Mouse (Mus musculus): Measurements from ENCODE around the gene Chst12. TPM values are rescaled to one million over a fixed set of nuclear protein-coding genes. Genes with fewer than 3 reads are reported as not detected.

Gene Chst12
- total and polyA plus RNA-seq, 2 experiments from 2014 or later: 11.5 to 22.4 TPM

DNA sequence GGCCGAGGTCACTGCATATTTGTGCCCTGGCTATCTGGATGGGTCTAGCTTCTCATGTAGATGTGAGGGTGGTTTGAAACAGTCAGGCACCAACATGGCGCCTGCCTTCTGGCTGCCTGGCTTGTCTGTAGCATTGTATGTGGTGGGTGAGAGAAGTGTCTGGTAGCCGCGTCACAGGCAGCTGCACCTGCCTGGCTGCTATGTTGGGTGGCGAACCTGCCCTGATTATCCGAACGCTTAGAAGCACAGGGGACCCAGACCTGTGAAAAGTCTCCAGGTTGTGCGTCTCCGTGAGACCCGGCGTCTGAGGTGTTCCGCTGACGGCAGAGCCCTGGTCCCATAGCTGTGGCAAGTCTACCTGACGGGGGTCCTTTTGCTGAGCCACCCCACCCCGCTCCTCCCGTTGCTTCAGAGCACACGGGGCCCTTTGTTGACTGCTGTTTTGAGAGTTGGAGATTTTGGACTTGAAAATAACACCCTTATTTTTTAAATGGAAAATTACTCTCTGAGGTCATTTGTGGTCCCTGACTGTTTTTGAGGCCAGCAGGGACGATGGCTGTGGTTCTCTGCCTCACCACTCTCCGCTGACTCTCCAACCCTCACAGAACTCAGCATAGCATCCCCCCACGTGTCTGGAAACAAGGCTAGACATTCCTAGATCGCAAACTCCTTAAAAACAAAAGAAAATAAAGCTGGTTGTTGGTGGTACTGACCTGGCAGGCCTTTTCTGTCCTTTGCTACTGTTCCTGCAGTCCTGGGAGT, 12.0 kb downstream of the Chst12 start:
- H3K4me2 ChIP-seq (ENCODE audit: low read depth): no peak overlapping the region
- H3K4me3 ChIP-seq (ENCODE audit: low read depth, low read length): no peak overlapping the region
- no peak overlapping the region; the same call in 1 of the 2 replicates for H3K27ac ChIP-seq (ENCODE audit: low read depth, low read length)
- no peak for TF ChIP-seq CTCF (IDR thresholded peaks at IDR 0.05; ENCODE audit: low read depth)
- H3K9me3 ChIP-seq (ENCODE audit: low read length): no peaks in the 10 kb centered on the region
- no peak for DNase-seq
- no peak overlapping the region for H3K9ac ChIP-seq
- H3K36me3 ChIP-seq (ENCODE audit: insufficient read depth): no peaks in the 10 kb centered on the region; the same call in 1 of the 2 replicates
- WGBS: 89% methylated on average over 21 of the region's 21 CpGs
- H3K27me3 ChIP-seq (ENCODE audit: insufficient read depth, low read length): no peaks in the 10 kb centered on the region
- H3K4me1 ChIP-seq (ENCODE audit: insufficient read depth): no peaks in the 10 kb centered on the region
- ATAC-seq: no peak

DNA sequence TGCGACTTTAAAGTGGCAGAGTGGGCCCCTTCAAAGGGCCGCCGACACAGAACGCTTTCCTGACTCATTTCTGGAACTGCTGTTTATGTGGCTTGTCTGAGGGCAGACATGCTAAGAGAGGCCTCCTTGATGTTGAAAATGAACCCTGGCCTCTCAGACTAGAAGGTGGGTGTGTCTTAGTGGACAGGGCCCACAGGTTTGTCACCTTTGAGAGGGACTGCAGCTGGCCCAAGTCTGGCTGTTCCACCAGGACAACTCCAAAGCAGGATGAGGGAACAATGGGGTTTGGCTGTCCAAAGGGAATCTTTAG, 12.5 kb downstream of the Chst12 start:
- no peaks in the 10 kb centered on the region for H3K27me3 ChIP-seq (ENCODE audit: insufficient read depth, low read length)
- no peak for DNase-seq
- H3K36me3 ChIP-seq (ENCODE audit: insufficient read depth): no peaks in the 10 kb centered on the region
- H3K9ac ChIP-seq: no peak overlapping the region
- WGBS: 84% methylated on average over 4 of the region's 4 CpGs
- TF ChIP-seq CTCF (IDR thresholded peaks at IDR 0.05; ENCODE audit: low read depth): no peak
- ATAC-seq: no peak
- H3K4me1 ChIP-seq (ENCODE audit: insufficient read depth): no peaks in the 10 kb centered on the region
- H3K27ac ChIP-seq (ENCODE audit: low read depth, low read length): no peak overlapping the region
- no peak overlapping the region for H3K4me3 ChIP-seq (ENCODE audit: low read depth, low read length)
- H3K9me3 ChIP-seq (ENCODE audit: low read length): no peaks in the 10 kb centered on the region
- H3K4me2 ChIP-seq (ENCODE audit: low read depth): no peak overlapping the region

DNA sequence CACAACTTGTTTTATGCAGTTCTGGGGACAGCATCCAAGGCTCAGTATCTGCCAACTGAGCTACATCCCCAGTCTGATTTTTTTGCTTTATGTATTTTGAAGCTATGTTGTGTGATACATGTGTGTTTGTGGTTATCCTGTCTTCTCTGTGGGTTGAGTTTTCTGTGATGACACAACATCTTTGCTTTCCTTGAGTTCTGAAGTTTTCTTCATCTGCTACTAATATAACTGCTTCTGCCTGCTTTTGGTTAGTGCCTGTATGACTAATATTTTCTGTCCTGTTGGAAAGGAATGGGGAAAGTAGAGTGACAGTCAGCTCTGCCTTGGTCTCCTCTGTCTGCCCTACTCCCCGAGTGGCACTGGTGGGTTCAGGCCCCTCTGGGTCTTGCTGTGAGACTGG, 15.8 kb downstream of the Chst12 start:
- Histone ChIP-seq H3K9me3 (ENCODE audit: low read length) (no peaks in the 10 kb centered on the region), H3K4me3 (ENCODE audit: low read depth, low read length) (no peak overlapping the region), H3K4me1 (ENCODE audit: insufficient read depth) (no peaks in the 10 kb centered on the region), H3K27me3 (ENCODE audit: insufficient read depth, low read length) (no peaks in the 10 kb centered on the region), H3K9ac (no peak overlapping the region), H3K27ac (ENCODE audit: low read depth, low read length) (no peak overlapping the region), H3K36me3 (ENCODE audit: insufficient read depth) (peaks cover 16% of the 10 kb centered on the region), H3K4me2 (ENCODE audit: low read depth) (no peak overlapping the region)
- ATAC-seq: no peak
- TF ChIP-seq CTCF (IDR thresholded peaks at IDR 0.05; ENCODE audit: low read depth): no peak
- DNase-seq: no peak
- 97% methylated on average over 1 of the region's 1 CpGs for WGBS

DNA sequence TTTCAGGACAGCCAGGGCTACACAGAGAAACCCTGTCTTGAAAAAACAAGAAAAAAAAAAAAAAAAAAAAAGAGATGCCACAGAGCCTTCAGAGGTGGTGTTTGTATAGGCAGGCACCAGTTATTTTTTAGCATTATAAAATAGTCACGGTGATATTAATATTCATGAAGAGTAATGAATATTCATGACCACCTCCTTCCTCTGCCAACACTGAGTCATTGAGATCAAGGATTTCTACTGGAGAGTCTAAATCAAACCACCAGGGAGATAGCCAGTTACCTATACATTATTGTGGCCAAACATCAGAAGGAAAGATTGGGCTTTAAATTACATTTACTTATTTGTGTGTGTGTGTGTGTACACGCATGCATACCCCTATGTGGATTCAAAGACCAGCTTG, 21.4 kb downstream of the Chst12 start:
- no peak for TF ChIP-seq CTCF (IDR thresholded peaks at IDR 0.05; ENCODE audit: low read depth)
- Histone ChIP-seq H3K9me3 (ENCODE audit: low read length) (no peaks in the 10 kb centered on the region), H3K27ac (ENCODE audit: low read depth, low read length) (no peak overlapping the region), H3K36me3 (ENCODE audit: insufficient read depth) (peaks cover 28% of the 10 kb centered on the region), H3K4me2 (ENCODE audit: low read depth) (no peak overlapping the region), H3K4me3 (ENCODE audit: low read depth, low read length) (no peak overlapping the region), H3K4me1 (ENCODE audit: insufficient read depth) (no peaks in the 10 kb centered on the region), H3K9ac (no peak overlapping the region), H3K27me3 (ENCODE audit: insufficient read depth, low read length) (no peaks in the 10 kb centered on the region)
- DNase-seq (no peak), ATAC-seq (no peak)
- WGBS: 53% methylated on average over 2 of the region's 2 CpGs

DNA sequence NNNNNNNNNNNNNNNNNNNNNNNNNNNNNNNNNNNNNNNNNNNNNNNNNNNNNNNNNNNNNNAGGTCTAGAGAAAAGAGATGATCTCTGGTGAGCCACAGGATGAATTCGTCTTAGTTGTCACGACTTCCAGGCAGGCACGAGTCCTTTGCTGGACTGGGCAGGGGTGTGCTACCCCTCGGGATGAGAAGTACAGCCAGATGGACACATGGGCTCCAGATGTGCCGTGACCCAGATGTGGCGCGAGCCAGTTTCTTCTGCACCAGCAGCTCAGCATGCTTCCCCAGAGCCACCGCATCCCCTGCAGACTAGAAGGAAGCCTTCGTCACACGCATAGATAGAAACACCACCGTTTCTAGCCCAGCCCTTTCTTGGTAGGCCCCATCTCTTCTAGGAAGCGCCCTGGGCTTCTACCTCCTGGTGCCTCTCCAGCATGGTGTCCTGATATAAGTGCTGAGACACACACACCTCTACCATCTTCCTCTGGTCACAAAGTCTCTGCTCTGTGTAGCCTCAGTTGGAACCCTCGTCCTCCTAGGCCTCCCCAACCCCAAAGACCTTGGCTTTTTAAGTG, 32.8 kb downstream of the Chst12 start:
- H3K4me3 ChIP-seq (ENCODE audit: low read depth, low read length): no peak overlapping the region
- DNase-seq: no peak
- no peak for ATAC-seq
- no peak overlapping the region for H3K27ac ChIP-seq (ENCODE audit: low read depth, low read length)
- H3K36me3 ChIP-seq (ENCODE audit: insufficient read depth): no peaks in the 10 kb centered on the region
- H3K4me1 ChIP-seq (ENCODE audit: insufficient read depth): no peaks in the 10 kb centered on the region
- WGBS: 81% methylated on average over 13 of the region's 13 CpGs
- TF ChIP-seq CTCF (IDR thresholded peaks at IDR 0.05; ENCODE audit: low read depth): no peak
- no peaks in the 10 kb centered on the region for H3K9me3 ChIP-seq (ENCODE audit: low read length)
- no peaks in the 10 kb centered on the region for H3K27me3 ChIP-seq (ENCODE audit: insufficient read depth, low read length)
- H3K4me2 ChIP-seq (ENCODE audit: low read depth): no peak overlapping the region
- H3K9ac ChIP-seq: no peak overlapping the region

DNA sequence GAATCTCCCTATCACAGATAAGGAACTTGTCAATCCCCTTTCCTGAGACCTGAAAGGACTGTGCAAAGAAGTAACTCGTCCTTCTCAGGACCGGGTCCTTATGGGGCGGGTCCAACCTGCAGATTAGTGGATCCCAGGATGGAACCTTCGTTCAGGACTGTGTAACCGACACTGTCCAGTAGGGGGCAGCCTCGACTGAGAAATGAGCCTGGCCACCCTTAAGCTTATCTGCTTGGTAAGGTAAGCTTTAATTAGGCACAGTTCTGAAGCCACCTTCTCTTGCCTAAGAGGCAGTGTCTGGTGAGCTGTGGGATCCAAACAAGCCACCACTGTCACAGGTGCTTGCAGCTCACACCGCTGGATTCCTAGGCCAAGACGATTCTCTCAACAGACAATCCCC, 34.8 kb downstream of the Chst12 start:
- no peaks in the 10 kb centered on the region for H3K4me1 ChIP-seq (ENCODE audit: insufficient read depth)
- H3K4me2 ChIP-seq (ENCODE audit: low read depth): no peak overlapping the region
- TF ChIP-seq CTCF (IDR thresholded peaks at IDR 0.05; ENCODE audit: low read depth): peak; percentile 98
- H3K27ac ChIP-seq (ENCODE audit: low read depth, low read length): no peak overlapping the region
- WGBS: 10% methylated on average over 8 of the region's 8 CpGs
- H3K36me3 ChIP-seq (ENCODE audit: insufficient read depth): no peaks in the 10 kb centered on the region
- no peaks in the 10 kb centered on the region for H3K9me3 ChIP-seq (ENCODE audit: low read length)
- H3K4me3 ChIP-seq (ENCODE audit: low read depth, low read length): no peak overlapping the region
- no peaks in the 10 kb centered on the region for H3K27me3 ChIP-seq (ENCODE audit: insufficient read depth, low read length)
- no peak overlapping the region for H3K9ac ChIP-seq
- DNase-seq (peak; percentile 85), ATAC-seq (peak; percentile 27; the same call in 1 of the 2 replicates)

DNA sequence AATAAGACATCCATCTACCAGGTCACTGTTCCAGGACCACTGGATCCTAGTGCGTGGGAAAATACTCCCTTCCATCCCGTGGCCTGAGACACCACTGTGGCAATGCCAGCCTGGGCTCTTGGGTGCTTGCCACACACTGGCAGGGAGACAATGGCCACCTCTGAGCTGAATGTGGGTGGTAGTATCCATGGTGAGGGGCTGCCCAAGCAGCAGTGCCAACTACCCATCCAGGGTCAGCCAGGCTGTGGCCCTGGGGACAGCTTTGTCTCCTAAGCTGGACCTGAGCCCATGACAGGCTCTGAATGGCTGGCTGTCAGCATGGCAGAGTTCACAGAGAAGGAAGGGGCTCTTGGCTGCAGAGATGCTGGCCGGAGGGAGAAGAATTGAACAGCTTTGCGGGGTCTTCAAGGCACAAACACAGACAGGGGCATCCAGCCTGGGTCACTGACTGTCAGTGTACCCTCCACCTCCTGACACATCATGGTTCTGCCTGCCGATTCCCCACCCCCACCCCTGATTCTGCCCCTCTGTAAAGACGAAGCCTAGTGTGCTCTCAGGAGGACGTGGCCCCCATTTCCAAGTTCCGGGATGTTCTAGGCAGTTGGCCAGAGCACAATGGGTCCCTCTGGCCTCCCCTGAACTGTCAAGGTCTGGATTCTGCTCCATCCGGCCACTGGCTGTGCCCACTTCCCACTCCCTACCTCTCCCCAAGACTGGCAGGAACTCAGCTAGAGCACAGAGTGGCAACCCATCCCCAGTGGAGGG, 37.6 kb downstream of the Chst12 start:
- Histone ChIP-seq H3K27me3 (ENCODE audit: insufficient read depth, low read length) (no peaks in the 10 kb centered on the region), H3K36me3 (ENCODE audit: insufficient read depth) (no peaks in the 10 kb centered on the region), H3K9ac (no peak overlapping the region), H3K4me2 (ENCODE audit: low read depth) (no peak overlapping the region), H3K4me3 (ENCODE audit: low read depth, low read length) (no peak overlapping the region), H3K4me1 (ENCODE audit: insufficient read depth) (no peaks in the 10 kb centered on the region), H3K27ac (ENCODE audit: low read depth, low read length) (no peak overlapping the region), H3K9me3 (ENCODE audit: low read length) (no peaks in the 10 kb centered on the region)
- TF ChIP-seq CTCF (IDR thresholded peaks at IDR 0.05; ENCODE audit: low read depth): no peak
- WGBS: 36% methylated on average over 9 of the region's 9 CpGs
- DNase-seq (peak; percentile 68), ATAC-seq (peak; percentile 92)
